Mouse (Mus musculus): ENCODE data around the gene 1110002E22Rik.

The 1110002E22Rik gene

DNA sequence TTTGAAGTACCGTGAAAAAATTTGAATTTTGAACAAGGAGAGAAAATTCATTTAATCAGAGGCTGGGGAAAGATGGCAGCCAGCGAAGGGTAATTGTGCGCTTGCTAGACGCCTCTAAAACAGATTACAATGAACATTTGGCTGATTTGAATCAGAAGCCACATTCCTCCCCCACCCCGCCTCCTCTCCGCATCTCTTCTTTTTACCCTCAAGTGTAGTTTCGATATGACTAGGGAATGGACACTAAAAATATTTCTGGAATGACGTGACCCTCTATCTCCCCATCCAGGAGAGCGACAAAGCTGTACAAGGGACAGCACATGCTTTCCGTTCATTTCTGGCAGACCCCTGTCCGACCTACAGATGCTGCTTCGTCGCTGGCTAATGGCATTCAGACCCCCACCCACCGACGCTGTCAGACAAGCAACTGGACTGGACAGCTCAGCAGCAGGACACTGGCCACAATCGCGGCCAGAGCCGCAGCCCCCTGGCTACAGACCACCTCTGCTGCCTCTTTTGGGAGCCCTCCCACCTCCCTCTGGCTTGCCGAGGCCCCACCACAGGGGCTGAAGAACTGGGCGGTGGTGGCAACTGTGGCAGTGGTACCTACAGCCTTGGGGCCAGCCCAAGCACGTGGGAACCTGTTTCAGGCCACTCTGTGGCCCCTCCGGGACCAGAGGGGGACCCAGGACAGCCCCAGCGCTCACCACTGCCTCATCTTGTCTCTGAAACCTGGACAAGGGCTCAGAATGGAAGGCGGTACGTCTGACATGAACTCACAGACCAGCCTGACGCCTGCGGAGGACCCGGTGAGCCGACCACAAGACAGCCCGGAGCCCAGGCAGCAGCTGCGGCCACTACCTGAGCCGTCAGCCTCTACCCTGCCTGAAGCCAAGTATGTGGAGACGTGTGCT lies at the start of gene 1110002E22Rik:
Gene 1110002E22Rik, plus strand, starts transcription at position 321 of the 914 bp plus-strand sequence.
- DNase-seq, result no peak

DNA sequence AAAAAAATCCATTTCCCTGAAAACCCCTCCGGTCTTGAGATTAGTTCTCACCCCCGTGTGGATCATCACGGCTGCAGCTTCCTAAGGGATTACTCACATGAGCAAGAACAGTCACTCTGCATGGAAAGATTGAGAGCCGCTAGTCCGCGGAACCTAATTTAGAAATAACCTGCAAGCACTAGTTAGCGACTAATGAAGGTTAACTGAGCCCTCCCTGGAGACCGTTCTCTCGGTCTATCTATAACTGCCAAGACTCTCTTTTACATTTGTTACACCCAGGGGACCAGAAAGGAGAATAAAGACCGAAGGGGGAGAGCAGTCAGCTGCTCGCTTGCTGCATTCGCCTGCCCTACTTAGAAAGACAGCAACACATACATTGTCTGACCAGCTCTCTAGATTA lies 48.0 kb upstream of the 1110002E22Rik start:
- no peak for DNase-seq

DNA sequence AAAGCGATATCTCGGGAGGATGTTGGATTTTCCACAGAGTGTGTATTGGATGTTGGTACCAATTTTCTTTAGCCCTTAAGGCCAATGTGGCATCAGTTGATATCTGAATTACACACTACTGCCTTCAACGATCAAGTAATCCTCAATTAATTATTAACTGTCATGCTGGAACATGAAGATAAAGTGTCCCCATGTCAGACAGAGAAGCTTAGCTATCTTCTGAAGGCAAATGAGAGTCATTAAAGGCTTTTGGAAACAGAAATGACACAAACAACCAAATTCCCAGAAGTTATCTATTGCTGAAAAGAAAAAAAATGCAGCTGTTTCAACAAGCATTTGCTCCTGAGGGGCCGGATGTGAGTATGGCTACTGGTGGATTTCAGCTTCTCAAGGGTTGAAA lies 42.8 kb upstream of the 1110002E22Rik start:
- no peak for DNase-seq

DNA sequence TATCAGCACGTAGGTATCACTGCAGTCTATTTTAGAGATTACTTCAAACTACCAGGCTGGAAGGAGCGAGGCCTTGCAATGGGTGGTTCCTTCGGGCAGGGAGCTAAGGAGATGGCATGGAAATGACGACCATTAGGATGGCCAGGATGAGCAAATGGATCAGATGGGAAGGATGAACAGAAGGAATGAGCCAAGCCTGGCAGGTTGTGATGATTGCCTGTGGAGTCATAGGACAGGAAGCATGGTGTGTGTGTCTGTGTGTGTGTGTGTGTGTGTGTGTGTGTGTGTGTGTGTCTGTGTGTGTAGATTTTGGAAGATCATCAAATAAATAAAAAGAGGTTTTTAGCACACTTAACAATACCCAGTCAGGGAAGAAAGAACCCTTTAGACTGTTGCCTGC lies 42.2 kb upstream of the 1110002E22Rik start:
- no peak for DNase-seq

DNA sequence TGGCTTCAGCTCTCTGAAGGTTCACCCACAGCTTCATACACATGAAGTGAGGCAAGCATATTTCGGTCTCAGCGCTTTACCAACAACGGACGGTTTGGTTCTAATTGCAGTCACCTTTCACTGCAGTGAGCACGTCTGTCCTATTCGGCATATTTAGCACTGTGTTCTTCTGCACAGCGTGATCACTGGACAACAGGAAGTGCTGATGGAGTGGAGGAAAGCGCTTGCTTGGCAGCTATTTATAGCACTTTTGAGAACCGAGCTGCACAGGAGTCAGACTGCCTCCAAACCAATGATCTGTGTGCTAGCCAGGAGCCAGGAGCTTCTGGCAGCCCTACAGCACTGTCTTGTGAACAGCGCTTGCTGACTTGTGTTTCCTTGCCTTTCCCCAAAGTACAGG lies 38.6 kb upstream of the 1110002E22Rik start:
- DNase-seq, result no peak

DNA sequence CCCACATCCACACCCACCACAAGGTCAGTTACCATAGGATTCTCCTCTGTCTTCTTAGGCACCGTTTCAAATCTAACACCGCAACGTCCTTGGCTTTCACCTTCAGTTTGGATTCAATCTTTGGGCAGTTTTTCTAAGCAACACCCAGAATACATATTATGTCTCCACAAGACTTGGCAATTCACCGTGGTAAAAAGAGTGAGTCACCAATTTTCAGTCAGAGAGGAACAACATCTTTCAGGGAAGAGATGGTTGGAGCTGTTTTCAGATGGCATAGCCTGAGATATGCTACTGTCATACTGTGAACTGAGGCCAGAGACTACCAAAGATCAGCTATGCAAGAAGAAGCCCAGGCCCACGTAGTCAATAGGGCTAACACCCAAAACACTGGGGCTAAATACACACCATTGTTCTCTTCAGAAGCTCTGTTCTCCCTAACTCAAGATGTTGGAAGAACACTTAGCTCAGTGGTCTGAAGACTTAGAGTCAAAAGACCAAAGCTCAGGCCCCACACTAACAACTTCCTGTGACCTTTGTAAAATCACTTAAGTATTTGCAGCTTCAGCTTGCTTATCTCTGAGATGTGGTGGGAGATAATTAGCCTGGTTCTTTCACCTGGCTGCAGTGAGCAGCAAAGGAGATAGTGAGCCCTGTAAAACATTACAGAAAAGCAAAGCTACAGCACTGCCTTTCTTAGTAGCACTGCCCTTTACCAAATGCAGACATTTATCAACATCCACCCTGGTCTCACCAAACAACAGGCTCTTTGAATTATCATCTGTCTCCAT lies 37.1 kb upstream of the 1110002E22Rik start:
- no peak for DNase-seq

DNA sequence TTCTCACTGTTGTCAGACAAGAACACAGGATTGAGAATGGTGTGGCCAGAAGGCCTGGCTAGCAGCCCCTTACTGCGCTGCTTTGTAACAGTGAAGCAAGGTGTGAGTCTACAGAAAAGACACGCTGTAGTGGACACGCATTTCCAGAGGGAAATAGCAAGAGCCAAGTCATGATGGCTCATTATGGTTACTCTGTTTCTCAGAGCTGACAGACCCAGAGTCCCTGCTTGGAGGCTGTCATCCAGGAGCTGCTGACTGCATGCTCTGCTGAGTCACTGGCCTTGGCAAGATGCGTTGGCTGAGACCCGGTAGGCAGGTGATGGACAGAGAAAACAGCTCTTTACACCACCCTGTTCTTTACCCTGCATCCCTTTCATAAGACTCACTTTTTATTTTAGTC lies 35.5 kb upstream of the 1110002E22Rik start:
- no peak for DNase-seq

DNA sequence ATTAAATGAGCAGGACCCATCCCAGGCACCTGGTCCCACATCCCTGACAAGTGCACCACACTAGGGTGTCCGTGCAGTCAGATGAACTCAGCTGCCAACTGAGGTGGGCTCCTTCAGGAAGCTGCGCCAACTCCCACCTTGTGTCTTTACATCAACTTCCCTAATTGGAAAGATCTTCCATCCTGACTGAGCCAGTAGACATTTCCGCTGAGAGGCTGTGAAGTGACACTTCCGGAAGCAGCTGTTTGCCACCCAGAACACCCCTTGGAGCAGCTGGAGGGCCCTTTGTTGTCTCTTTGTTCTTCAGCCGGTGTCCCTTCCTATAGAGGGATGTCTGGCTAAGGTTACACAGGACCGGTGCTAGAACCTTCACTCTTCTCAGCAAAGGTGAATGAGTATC lies 34.3 kb upstream of the 1110002E22Rik start:
- no peak for DNase-seq

DNA sequence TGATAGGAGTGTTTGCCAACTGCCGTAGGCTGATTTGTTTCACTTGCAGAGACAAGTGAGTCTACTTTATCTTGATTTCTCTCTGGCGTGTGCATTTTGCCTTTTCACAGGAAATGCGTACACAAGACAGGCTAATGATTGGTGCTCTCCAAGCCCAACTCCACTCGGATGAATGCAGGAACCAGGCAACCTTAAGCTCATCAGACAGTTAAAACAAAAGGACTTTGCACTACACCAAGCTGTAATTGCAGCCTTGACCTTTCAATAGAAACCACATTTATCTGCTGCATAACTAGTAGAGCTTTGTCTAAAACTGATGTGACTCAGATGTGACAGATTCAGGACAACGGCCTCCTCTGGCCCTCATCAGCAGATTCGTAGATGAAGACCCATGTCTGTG lies 30.9 kb upstream of the 1110002E22Rik start:
- DNase-seq, result no peak

DNA sequence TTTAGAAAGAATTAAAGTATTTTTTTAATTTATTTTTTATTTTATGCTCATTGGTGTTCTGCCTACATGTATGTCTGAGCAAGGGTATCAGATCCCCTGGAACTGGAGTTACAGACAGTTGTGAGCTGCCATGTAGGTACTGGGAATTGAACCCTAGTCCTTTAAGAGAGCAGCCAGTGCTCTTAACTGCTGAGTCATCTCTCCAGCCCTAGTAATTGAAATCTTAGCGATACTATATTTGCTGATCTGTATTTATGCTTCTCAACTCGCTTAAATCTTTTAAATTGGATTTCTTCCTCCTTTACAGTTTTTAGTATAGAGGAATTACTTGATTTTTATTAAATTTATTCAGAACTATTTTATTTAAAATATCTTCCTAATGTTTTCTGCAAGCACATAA lies 23.9 kb upstream of the 1110002E22Rik start:
- DNase-seq, result no peak

DNA sequence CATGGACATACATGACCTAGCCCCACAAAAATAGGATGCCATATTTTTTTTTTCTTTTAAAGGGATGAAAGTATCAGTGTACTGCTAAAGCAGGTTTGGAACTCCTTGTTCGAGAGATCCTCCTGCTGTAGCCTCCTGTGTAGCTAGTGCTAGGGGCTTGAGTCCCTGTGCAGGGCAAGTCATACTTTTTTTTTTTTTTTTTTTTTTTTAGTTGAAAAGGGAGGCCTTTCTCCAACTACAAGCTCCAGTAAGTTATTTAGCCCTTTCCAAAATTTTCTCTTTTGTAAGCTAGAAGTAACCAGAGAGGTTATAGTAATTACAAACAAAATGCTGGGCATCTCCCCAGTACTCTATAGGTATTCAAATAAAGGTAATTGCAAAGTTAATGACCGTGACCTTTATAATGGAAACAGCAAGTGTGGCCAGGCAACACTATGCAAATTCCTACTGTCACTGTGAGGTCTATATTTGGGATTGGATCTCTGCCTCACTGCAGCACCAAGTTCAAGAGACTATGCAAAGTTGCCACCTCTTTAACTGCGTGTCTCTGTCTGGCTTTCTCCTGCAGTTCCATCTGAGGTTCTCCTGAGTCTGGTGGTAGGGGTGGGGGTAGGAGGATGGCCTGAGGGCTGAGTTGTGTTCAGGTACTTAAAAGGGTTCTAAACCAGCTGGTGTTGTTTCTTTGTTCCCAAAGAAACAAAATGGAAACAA lies 23.1 kb upstream of the 1110002E22Rik start:
- DNase-seq, result no peak

DNA sequence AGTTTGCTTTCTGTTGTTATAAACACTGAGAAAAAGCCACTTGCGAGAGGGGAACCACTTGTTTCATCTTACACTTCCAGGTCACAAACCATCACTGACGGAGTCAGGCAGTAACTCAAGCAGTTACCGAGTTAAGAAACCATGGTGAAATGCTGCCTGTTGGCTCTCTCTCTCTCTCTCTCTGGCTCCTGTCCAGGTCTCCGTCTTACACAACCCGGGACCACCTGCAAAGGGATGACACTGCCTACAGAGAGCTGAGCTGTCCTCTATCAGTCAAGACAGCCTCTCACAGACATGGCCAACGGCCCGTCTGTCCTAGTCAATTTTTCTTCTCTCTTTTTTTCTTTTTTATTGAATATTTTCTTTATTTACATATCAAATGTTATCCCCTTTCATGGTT lies 21.5 kb upstream of the 1110002E22Rik start:
- DNase-seq, result no peak

DNA sequence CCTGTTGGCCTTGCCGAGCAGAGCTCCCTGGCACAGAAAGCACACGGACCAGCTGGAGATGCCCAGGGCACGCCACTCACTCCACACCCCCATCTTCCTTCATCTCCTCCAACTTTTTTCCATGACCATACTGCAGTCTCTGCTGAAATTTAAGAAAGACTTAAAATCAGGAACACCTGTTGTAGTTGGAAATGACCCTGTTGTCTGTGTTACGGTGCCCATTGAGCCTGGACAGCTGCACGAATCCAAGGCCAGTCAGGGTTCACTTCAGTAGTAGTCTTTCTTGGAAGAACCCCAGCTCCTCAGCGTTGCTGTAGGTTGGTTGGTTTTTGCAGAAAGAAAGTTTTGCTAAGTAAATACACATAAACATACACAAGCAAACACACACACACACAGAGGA lies 15.3 kb upstream of the 1110002E22Rik start:
- no peak for DNase-seq

DNA sequence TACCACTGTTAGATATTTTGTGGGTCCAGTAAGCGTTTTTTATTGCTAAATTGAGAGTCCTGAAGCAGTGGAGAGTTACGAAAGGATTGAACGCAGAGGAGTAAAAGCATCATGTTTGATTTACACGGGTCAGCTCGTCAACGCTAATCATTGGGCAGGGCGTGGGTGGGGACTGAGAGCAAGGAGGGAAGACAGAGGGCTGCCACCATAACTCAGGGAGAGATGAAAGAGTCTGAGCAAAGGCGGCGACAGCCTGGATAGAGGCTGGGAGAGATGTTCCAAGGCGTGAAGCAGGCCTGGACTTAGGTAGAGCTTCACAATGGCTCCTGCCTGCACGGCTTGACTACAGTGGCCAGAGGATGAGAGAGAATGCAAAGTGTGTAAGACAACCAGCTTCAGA lies 14.1 kb upstream of the 1110002E22Rik start:
- DNase-seq, result no peak

DNA sequence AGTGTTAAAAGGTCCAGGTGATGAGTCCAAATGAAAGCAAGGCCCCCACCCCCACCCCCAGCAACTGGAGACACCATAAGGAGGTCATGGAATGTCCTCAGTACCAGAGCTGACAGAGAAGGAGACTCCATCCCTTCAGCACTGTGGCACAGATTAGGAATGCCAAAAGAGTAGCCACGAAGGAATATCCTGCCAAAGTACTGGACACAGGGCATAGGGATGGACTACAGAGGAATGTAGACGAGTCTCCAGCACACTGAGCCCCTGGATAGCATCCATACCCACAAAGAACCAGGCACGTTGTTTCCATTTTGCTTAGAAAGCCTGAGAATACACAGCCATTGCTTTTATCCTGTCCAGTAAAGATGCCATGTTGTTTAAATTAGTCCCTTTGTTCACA lies 13.4 kb upstream of the 1110002E22Rik start:
- no peak for DNase-seq

DNA sequence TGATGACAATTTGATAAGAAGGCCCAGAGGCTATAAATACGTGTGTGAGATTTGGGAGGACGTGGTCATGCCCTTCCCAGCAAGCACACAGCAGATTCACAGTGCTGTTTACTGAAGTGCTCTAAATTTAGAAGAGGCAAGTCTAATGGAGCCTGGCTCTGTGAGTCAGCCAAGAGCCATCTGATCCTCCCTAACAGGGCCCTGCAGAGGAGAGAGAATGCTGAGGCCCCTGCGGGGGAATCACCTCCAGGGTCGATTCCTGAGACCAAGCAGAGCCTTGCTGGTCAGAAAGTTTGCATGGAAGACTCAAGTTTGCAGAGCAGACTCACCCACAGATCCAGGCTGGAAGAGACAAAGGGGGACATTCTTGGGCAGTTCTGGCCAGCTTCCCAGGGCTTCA lies 10.9 kb upstream of the 1110002E22Rik start:
- DNase-seq, result no peak

DNA sequence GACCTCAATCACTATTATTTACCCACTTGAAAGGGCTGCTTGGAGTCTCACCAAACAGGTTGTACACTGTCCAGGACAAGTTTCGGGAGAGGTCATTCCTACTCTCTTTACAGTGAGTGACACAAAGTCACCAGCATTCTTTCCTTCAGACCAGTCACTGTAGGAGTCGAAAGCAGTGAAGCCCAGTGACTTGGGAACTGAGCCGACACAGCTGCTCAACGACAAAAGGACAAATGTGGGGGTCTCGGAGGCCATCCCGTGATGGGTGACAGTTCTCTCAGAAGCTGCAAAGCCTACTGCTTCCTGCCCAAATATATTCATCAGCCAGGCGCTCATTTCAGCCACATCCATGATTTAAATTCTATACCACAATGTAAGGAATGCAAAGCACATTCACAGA lies 7.9 kb upstream of the 1110002E22Rik start:
- no peak for DNase-seq

DNA sequence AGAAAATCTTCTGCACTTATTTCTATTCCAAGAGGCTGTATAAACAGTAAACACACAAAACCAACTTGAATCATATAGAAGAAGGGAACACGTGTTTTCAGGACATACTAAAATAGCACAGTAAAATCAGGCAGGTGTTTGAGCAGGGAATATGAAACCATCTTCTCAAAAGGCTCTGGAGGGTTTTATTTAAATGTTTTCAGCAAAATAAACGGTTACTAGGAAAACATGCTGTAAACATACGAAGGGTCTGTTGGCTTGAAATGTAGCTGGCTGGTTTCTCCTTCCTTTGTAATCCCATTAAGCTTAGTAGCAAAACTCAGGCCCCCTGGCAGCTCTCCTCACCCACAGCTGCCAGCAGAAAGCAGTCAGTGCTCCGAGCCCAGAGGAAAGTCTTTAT lies 6.6 kb upstream of the 1110002E22Rik start:
- no peak for DNase-seq

DNA sequence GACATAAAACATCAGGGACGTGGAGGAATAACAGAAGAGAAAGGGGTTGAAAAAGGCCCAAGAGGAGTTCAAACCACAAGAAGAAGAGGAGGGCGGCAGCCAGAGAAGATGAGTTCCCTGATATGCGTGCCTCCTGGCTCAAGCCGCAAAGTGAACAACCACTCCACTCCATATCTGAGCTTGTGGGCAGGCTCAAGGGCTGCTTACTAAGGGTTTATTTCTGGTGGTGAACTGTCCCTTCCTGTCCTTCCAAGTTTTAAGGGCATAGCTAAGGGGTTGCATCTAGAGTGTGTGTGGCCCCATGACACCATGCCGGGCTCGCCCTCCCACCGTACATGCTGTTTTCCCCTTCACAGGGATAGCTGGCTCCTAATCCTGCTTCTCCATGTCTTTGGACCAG lies 4.4 kb upstream of the 1110002E22Rik start:
- no peak for DNase-seq

DNA sequence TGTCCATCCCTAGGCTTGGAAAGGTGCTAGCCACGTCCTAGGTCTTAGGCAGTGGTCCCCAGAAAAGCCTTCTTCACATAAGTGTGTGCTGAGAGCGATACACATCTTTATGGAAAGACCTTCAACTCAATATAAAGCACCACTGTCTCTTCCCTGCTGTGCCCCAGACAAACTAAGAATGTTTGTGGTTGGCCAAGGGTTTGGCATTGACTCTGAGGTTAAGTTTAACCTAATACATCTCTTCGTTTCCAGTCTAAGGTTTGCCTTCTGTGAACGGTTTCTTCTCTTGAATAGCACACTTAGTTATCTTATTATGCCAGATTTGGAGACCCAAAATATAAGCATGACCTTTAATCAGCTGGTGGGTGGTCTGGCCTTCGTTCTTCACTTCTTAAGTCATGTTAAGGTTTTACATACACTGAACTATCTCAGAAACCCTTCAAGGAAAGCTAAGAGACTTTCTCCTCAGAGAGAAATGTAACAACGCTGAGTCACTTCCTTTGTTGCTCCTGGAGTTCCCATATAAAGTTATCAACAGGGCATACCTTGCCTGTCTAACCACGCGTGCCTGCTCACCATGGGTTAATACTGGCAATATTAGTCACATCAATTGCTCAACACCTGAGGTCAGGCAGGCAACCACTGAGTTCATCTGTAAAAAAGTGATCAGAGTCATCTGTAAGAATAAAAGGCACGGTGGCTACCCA lies 3.5 kb upstream of the 1110002E22Rik start:
- no peak for DNase-seq

DNA sequence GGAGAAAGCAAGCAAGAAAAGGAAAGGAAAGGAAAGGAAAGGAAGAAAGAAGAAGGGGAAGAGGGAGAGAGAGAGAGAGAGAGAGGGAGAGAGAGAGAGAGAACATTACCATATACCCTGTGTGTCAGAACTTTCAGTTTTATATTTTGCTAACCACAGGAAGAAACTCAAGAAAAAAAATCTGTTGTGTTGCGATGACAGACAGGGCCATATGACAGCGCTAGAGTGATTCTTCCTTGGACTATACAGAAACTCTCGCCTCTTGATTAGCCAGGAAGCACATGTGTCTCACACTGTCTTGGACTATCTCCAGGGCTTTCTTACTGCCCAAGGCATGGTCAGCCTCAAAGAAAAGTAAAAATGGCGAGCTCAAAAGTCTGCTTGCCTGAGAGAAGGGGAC lies 2.2 kb upstream of the 1110002E22Rik start:
- DNase-seq, result no peak

DNA sequence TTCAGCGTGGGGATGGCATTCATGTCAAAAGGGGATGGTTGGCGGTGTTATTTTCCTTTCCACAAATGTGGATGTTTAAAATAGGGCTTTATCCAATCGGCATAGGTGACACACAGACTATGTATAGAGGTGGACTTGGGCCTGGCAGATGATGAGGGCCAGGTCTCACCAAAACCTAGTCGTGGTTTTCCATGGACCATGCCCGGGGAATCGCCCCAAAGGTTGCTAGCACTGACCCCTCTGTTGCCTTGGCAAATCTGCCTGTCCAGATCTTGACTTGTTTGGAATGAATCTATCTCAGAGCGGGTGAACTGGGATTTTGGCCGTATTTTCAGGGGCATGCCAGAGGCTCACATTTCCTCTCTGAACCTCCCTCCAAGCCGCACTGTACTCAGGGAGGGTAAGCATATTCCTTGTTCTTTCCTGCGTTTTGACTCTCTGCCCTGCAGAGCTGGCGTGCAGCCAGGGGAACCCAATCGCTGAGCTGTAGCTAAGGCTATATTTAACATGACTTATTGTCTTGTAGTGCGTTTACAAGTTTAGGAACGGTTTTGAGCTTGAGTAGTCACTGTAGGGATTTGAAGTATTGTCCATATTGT lies 1.0 kb upstream of the 1110002E22Rik start:
- DNase-seq, result no peak

All from thymus, postnatal 14 days (tissue).